Mouse (Mus musculus) thymus, postnatal 25 days (tissue): ENCODE data around the gene Sap30.
A peak's percentile ranks its signal among the peaks of the same experiment; 100 is the strongest.
"Not testable (repeated sequence)": the region's sequence is repeated elsewhere in the genome, so short reads cannot be mapped to it uniquely, and the experiment has no call there.

Experiments used
- DNase-seq: peaks from one replicate; pipeline ENCODE4 v3.0.0; 2022

Sap30 gene

DNA sequence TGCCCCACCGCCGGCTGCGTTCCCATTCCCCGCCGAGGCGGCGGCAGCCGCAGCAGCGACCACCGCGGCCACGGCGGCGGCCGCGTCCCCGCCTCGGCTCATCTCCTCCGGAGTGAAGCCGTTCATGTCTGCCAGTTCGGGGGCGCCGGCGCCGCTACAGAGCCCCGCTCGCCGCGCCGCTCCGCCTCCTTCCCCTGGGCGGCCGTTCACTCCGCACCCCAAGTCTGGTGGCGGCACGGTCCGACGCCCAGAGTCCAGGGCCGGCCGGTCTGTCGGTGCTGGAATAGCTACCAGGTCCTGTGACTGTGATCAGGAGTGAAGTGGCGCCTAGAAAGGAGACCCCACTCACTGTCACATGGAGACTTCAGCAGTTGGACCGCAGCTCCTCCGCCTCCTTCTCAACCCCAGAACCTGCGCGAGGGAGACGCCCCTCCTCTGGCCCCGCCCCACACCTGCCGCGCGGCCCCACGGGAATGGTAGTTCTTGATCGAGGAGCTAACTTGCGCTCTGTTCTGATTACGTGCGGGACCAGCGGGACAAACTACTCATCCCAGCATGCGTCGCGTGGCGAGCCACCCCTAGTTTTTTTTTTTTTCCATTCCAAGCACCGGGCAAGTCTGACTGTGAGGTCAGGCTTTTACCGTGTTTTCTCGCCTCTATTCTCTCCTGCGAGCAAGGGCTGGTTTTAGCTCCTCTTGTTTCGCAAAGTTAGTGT, at the start of gene Sap30:
Sap30 (minus strand) TSS at position 420 of the 715 bp plus-strand sequence.
- DNase-seq: peak; percentile 99

DNA sequence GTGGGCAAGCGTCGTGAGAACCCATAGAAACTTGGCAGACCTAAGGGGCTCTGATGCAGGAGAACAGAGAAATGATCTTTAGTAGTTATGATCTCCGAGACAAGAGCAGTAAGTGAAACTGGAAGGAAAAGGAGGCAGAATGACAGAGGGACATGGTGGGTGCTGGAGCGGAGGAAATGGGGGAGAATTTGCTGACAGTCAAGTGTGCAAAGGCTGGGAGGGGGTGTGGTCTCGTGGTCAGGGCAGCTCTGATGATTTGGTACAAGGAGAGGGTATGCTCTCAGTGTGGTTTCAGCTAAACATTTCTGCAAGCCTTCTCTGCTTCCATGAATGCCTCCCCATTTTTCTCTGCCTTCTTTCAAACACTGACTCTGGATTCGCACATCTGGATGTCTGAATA, 48.5 kb upstream of the Sap30 start:
- DNase-seq: no peak

DNA sequence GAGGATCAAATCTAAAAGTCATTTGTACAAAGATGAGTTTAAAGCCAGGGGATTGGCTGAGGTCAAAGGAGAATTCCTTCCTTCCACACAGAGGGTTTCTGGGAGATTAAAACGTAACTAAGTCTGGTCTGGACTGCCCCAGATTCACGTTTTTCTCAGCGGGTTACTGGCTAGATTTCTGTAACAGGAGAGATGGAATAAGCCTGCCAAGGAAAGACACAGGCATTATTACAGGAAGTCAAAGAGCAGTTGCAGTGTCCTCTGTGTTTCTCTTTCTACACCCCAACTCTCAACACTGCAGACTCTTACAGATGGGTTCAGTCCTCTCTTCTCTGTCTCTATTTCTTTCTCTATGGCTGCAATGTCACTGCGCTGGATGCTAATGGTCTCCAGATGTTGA, 46.8 kb upstream of the Sap30 start:
- no peak for DNase-seq

DNA sequence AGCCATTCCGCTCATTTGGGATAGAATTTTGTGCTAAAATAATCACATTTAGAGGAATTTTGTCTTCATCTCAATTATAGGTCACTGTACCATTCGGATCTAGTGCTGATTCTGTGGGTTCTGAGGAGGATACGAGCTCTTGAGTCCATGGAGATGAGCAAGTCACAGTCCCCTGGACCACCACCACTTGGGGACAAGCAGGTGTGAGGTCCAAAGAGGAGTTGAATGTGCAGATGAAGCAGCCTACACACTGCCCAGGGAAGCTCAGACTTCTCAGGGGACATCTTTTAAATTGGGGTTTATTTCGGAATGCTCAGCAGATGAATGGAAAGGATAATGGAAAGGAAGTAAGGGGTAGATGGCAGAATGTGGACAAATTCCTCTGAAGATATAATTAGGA, 45.4 kb upstream of the Sap30 start:
- no peak for DNase-seq

DNA sequence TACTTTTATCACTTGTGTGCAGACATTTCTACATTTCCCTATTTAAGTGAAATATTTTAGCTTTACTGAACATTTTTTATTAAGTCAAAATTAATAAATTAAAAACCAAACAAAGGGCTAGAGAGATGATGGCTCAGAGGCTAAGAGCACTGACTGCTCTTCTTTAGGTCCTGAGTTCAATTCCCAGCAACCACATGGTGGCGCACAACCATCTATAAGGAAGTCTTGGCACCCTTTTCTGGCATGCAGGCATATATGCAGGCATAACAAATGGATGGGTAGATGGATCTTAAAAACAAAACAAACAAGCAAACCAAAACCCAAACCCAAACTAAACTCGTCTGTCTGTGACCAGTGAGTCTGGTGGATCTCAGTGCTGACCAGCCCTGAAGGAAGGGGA, 44.6 kb upstream of the Sap30 start:
- DNase-seq: peak; percentile 35

DNA sequence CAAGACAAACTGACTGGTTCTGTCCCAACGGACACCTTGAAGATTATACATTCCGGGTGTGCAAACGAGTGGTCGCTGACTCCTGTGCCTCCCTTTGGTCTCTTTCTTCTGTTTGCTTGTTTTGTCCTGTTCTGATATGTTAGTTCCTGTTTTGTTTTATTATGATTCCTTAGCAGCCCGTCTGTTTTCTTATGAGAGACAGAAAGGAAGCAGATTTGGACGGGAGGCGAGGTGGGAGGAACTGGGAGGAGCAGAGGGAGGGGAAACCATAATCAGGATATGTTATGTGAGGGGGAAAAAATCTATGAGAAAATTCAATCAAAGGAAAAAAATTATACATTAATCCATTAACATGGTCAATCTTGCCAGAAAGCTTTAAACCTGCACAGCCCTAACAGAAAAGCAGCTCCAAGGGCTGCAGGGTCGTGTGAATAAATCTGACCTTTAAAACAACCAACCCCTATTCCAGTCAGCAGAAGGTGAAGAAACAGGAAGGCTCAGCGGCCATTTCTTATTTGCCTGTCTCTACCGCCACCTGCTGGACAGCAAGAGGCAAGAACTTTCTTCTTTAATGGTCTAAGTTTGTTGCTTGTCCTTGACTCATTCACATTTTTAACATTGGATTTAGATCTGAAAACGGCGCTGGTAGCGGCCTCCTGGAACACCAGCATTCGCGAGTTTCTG, 43.1 kb upstream of the Sap30 start:
- peak; percentile 74 for DNase-seq

DNA sequence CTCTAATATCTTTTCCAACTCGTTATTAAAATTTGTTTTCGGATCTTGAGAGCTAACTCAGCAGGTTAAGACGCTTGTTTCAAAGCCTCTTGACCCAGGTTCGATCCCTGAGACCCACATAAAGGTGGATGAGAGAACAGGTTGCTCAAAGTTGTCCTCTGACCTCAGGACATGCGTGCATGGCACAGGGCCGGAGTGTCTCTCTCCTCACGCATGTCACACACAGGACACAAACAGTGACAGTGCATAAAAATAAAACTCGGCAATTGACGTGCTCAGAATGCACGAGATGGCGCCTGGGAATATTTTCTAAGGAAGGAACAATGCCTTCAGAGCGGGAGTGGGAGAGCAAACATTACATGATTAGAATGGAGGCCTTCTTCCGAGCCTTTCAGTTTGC, 42.6 kb upstream of the Sap30 start:
- DNase-seq: no peak

DNA sequence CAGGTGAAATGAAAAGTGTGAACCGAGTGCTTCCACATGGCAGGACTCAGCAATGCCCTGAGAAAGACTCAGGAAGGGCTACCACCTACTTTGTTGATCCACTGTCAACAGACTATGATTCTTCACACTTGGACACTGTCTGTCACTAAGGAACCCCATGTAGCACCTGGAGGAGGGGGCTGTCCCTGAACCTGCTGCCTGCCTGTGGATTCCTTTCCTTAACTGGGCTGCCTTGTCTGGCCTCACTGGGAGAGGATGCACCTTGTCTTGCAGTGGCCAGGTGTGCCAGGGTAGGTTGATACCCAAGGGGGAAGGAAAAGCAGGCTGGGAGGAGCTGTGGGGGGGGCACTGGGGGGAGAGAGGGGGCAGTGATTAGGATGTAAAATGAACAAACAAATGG, 40.4 kb upstream of the Sap30 start:
- DNase-seq: no peak

DNA sequence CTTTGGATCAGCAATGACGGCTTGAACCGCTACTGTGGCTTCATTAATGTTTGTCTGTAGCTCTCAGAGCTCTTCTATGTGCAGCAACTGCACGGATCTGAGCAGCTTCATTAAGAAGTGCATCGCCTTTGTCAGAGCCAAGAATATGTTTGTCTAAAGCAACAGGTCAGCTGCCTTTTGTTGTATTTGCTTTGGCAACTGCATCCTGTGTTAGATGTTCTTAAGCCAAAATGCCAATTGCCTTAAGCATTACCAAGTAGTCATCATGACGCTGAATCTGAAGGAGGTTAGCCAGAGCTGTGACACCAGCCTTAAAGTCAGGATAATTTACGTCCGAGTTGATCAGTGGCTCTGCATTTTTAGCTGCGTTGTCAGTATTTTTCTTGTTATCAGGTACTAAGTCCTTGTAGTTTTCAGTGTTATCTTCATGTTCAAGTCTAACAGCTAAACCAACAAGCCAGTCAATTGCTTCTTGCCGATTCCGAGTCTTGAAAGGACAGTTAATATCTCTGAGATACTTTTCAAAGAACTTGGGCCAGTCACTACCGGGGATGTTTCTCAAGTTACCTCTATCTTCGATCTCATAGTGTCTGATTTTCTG, 32.6 kb upstream of the Sap30 start:
- DNase-seq: no peak

DNA sequence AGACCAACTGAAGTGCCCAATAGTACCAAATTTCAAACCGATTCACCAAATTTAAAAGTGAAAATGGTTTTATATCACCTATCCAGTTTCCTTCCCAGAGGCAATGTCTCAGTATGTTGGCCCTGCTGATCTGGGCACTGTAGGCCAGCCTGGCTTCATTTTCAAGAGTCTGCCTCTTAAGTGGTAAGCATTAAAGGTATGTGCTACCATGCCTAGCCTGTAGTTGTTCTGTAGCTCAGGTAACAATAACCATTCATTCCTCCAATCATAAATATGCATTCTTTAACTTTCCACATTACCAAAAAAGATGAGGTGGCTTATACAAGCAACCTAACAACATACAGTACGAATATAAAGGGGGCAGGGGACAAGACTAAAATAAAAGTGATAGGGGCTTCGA, 30.1 kb upstream of the Sap30 start:
- no peak for DNase-seq

DNA sequence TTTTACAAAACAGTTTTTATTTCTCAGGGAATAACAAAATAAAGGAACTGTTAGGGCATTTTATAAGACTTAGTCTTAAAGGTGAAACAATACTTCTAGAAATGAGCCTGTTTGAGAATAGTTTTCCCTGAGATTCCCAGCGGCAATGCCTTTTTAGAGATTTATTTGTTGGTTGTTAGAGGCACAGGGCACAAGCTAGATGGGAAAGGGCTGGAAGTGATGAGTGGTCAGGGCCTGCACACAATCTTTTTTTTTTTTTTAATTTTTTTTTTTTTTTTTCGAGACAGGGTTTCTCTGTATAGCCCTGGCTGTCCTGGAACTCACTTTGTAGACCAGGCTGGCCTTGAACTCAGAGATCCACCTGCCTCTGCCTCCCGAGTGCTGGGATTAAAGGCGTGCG, 29.0 kb upstream of the Sap30 start:
- not testable (repeated sequence) for DNase-seq

DNA sequence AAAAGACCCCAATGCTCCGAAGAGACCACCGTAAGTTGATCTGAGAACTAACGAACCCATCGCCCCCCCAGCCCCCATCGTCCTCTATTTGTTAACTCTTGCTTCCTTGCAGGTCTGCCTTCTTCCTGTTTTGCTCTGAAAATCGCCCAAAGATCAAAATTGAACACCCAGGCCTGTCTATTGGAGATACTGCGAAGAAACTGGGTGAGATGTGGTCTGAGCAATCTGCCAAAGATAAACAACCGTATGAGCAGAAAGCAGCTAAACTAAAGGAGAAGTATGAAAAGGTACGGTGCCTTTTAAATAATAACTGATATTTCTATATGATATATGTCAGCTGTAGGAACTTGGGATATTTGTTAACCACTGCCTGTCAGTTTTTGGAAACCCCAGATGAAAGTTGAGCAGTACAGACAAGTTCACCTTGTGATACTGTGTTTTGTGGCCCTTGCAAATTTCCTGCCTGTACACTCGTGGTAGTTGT, 25.6 kb upstream of the Sap30 start:
- not testable (repeated sequence) for DNase-seq

DNA sequence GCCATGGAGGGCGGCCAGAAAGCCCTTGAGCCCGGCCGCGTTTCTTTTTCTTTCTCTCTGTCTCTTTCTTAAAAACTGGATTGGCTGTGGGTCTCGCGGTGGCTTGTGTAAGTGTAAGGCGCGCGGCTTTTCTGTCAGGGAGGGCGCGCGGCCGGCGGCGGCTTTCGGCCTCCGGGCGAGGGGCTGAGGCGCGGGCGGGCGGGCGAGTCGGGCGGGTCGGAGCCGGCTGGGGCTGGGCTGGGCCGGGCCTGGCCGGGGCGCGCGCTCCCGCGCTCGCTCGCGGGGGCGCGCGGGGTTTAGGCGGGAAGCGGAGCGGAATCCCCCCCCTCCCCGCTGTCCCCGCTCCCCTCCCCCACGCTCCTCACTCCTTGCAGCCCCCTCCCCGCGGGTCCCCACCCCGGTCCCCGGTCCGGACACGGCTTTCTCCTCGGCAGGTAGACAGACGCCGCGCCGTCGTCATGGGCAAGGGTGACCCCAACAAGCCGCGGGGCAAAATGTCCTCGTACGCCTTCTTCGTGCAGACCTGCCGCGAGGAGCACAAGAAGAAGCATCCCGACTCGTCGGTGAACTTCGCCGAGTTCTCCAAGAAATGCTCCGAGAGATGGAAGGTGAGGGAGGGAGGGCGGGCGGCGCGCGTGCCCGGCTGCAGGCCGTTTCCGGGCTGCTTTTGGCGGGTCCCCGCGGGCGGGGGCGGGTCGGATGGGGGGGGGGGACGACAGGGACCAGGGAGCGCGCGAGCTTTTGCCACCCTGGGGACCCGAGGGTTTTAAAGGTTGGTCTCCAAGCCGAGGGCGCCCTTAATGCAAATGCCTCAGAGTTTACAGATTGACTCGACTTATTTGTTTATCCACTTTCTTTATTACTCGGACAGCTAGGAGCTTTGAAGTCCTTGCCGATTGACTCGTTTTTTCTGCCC, 24.7 kb upstream of the Sap30 start:
- peak; percentile 52 for DNase-seq

DNA sequence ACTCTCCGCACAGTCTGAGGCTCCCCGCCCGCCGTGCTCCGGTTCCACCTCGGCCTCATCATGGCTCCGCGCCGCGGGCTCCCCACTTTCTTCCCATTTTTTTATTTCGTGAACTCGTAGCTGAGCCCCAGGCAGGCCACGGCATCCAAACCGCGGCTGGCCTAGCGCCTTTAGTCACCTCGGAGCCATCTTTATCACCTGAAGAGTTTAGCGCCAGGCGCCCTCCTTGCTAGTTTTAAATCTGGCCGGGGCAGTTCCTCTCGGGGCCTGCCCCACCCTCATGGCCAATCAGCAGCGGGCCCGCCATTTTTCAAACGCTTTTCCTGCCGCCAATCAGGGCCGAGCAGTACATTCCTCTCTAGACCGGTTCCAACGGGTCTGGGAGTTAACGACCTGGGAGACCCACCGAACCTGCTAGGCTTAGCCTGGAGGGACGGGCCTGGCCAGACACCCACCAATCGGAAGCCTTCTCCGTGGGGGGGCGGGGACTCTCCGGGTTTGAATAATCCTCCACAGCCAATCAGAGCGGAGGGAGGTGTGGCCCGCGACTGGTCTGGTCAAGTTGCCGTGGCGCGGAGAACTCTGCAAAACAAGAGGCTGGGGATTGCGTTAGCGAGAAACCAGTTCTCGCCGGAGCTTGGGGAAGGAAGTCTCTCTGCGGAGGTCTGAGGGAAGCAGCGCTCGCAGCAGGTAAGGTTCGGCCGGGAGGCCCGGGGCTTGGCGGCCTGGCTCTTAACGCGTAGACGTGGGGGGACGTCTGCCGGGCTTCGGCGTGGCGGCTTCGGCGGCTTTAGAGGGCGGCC, 23.9 kb upstream of the Sap30 start, which contains the start of gene Hmgb2:
Hmgb2 (plus strand) TSS at position 592 of the 803 bp plus-strand sequence.
- DNase-seq: peak; percentile 99

DNA sequence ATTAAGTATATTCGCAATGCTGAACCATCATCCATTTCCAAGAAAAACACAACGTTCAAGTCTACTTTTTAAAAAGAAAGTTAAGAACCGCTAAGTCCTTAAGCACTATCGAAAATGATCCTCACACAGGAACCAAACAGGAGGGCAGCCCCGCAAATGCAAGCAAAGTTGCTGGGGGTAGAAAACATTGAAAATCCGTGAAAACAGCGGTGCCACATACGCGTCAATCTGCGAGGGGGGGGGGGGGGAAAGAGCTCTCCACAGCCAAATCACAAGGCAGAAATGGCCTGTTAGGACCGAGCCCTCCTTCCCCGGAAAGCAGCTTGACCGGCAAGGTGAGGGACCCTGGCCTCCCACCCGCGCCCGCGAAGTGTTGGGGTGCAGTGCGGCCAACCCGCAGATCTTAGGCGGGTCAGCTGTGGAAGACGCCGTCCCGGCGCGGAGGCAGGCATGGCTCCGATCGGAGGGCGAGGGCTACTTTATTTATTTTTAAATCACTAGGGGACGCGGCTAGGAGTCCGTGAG, 23.2 kb upstream of the Sap30 start:
- no peak for DNase-seq

DNA sequence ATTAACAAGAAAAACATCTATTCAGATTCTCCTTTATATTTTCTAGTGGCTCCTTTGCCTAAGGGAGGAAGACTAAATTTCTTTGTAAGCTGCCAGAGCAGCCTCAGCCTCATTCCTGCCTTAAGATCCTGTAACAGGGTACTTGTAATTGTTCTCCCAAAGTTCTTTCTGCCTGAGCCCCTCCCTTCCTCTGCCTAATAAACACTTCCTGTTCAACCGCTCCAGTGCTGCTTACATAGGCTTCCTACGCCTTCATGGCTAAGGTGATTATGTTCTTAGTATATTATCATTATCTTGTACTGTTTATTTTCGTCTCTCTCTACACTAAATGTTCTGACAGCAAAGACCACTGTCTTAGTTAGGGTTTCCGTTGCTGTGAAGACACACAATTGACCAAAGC, 21.0 kb upstream of the Sap30 start:
- DNase-seq: no peak

DNA sequence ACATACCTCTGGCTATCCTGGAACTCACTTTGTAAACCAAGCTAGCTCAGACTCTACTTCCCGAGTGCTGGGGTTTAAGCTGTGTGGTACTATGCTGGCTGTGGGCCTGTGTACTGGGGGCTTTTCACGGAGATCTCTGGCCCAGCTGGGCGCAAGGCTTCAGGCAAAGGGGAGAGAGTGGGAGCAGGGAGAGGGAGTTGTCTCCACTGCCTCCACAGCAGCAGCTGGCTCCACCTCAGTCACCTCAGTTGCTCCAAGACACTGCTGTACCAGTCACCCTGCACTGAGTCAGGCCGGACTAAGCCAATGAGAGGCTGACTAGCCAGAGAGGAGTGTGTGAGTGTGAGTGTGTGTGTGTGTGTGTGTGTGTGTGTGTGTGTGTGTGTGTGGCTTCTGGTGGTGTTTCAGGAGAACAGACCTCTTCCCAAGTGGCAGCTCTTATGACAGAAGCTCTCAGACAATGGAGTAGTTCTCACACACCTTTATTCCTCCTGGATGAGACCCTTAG, 19.9 kb upstream of the Sap30 start:
- DNase-seq: no peak

DNA sequence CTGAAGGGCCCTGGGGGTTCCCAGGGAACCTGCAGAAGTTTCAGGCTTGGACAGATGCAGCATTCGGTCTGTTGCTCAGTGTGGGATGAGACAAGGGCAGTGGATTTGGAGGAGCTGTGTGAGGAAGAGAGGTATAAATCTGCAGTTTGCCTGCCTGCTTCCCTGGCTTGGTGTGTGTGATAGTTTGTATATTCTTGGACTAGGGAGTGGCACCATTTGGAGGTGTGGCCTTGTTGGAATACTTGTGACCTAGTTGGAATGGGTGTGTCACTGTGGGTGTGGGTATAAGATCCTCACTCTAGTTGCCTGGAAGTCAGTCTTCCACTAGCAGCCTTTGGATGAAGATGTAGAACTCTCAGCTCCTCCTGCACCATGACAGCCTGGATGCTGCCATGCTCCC, 17.8 kb upstream of the Sap30 start:
- not testable (repeated sequence) for DNase-seq

DNA sequence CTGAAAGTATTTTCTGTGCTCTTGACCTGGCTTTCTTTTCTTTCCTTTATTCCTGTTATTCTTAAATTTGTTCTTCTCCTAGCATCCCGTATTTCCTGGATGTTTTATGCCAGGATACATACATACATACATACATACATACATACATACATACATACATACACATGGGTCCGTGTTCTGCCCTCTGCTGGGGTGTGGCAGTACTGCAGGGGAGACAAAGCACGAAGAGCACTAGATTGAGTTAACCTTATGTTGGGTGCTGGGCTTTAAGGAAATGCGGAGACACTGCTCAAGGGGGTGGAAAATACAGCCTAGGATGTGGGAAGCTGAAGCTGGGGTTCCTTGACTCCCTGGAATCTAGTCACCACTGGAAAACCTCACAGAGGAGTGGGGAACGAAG, 16.0 kb upstream of the Sap30 start:
- peak; percentile 87 for DNase-seq

DNA sequence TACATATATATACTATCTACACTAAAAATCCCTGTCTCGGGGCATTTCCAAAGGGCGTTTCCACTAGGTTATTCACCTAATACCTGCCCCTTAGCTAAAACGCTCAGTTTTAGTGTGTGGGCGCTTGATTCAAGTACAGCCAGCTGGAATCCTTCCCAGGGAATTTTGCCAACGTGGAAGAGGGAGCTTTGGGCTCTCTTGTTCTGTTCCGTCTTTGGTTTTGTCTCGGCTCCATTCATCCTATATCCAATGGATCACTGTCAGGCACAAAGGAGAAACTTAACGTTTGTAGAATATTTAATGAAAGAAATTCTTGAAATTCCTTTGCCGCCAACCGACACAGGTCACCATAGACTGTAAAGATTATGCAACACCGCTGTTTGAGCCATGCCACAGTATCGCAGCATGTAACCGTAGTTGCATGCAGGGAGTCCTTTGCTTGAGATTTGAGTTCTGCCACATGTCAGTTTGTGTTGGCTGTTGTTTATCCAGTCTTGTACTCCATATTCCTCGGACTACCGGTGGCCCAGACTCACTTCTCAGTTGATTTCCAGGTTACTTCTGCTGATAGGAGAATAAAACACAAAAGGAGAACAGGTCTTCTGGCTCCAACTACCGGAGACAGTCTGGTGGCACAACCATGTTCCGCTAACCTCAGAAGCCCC, 11.3 kb upstream of the Sap30 start:
- no peak for DNase-seq

DNA sequence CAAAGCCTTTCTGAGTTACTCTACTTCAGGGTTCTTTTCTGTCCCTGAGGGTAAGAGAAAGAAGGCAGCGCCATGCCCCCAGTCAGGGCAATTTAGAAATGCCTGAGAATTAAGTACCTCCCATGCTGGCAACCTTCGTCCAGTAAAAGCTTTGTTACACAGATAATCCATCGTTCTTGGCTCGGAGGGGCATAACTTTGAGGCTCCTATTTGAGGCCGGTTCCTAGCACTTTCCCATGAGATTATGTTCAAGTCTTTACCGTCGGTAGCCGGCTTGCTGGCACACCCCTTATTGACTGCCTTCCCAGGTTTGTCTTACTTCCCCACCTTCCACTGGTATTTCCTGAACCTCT, 10.8 kb upstream of the Sap30 start:
- no peak for DNase-seq
